Mouse (Mus musculus): ENCODE data around the gene Cpb2. TPM values are rescaled to one million over a fixed set of nuclear protein-coding genes. Genes with fewer than 3 reads are reported as not detected.
A peak's percentile ranks its signal among the peaks of the same experiment; 100 is the strongest.

The Cpb2 gene
- not detected for total RNA-seq (2018; cell fraction: chromatin; rRNA removed)
- total RNA-seq (2018; cell fraction: cytosol; rRNA removed): not detected
- total RNA-seq (2018; cell fraction: nucleus; rRNA removed): not detected
- polyA plus RNA-seq (2018): not detected in 3 replicates

- Histone ChIP-seq H3K27ac (no peak within 1 kb of the TSS), H3K4me3 (ENCODE audit: inconsistent target) (no peak within 1 kb of the TSS), H3K36me3 (ENCODE audit: inconsistent target) (no peaks in the 10 kb centered on the region), H3K79me2 (ENCODE audit: inconsistent target) (no peaks in the 10 kb centered on the region)
- 98% methylated on average over 5 of the region's 5 CpGs for WGBS (ENCODE audit: missing documents)
Measured at GRCm38 (mm10) chr14:75242087-75242486, at the start of gene Cpb2. TSS of gene Cpb2 (plus strand) at chr14:75242287.

GRCm38 (mm10) chr14:75192427-75192826 is 49.7 kb upstream of the Cpb2 start:
- H3K4me3 ChIP-seq (ENCODE audit: inconsistent target): no peak overlapping the region
- no peak overlapping the region for H3K27ac ChIP-seq
- H3K36me3 ChIP-seq (ENCODE audit: inconsistent target): peaks cover 43% of the 10 kb centered on the region
- peaks cover 100% of the 10 kb centered on the region for H3K79me2 ChIP-seq (ENCODE audit: inconsistent target)
- WGBS (ENCODE audit: missing documents): 87% methylated on average over 10 of the region's 10 CpGs

- Histone ChIP-seq H3K79me2 (ENCODE audit: inconsistent target) (peaks cover 100% of the 10 kb centered on the region), H3K4me3 (ENCODE audit: inconsistent target) (no peak overlapping the region), H3K36me3 (ENCODE audit: inconsistent target) (peaks cover 43% of the 10 kb centered on the region), H3K27ac (no peak overlapping the region)
- WGBS (ENCODE audit: missing documents): 56% methylated on average over 10 of the region's 10 CpGs
Measured at GRCm38 (mm10) chr14:75192858-75193257, 49.2 kb upstream of the Cpb2 start.

- 35% methylated on average over 5 of the region's 5 CpGs for WGBS (ENCODE audit: missing documents)
- peak overlapping the region; percentile 15; the same call in 1 of the 2 replicates for H3K27ac ChIP-seq
- H3K36me3 ChIP-seq (ENCODE audit: inconsistent target): peaks cover 48% of the 10 kb centered on the region
- H3K79me2 ChIP-seq (ENCODE audit: inconsistent target): peaks cover 100% of the 10 kb centered on the region
- H3K4me3 ChIP-seq (ENCODE audit: inconsistent target): no peak overlapping the region
Measured at GRCm38 (mm10) chr14:75195530-75195929, 46.6 kb upstream of the Cpb2 start.

GRCm38 (mm10) chr14:75197027-75197426 is 45.1 kb upstream of the Cpb2 start:
- peaks cover 100% of the 10 kb centered on the region for H3K79me2 ChIP-seq (ENCODE audit: inconsistent target)
- H3K27ac ChIP-seq: no peak overlapping the region
- H3K4me3 ChIP-seq (ENCODE audit: inconsistent target): no peak overlapping the region
- 47% methylated on average over 5 of the region's 5 CpGs for WGBS (ENCODE audit: missing documents)
- H3K36me3 ChIP-seq (ENCODE audit: inconsistent target): peaks cover 54% of the 10 kb centered on the region

- Histone ChIP-seq H3K4me3 (ENCODE audit: inconsistent target) (no peak overlapping the region), H3K27ac (no peak overlapping the region), H3K36me3 (ENCODE audit: inconsistent target) (peaks cover 58% of the 10 kb centered on the region), H3K79me2 (ENCODE audit: inconsistent target) (peaks cover 100% of the 10 kb centered on the region)
- WGBS (ENCODE audit: missing documents): 79% methylated on average over 7 of the region's 7 CpGs
Measured at GRCm38 (mm10) chr14:75197660-75198059, 44.4 kb upstream of the Cpb2 start.

- WGBS (ENCODE audit: missing documents): 81% methylated on average over 5 of the region's 6 CpGs
- Histone ChIP-seq H3K79me2 (ENCODE audit: inconsistent target) (peaks cover 93% of the 10 kb centered on the region), H3K27ac (no peak overlapping the region), H3K36me3 (ENCODE audit: inconsistent target) (peaks cover 98% of the 10 kb centered on the region), H3K4me3 (ENCODE audit: inconsistent target) (no peak overlapping the region)
Measured at GRCm38 (mm10) chr14:75205363-75206051, 36.6 kb upstream of the Cpb2 start.

- Histone ChIP-seq H3K27ac (no peak overlapping the region), H3K4me3 (ENCODE audit: inconsistent target) (no peak overlapping the region), H3K36me3 (ENCODE audit: inconsistent target) (peaks cover 98% of the 10 kb centered on the region), H3K79me2 (ENCODE audit: inconsistent target) (peaks cover 93% of the 10 kb centered on the region)
- WGBS (ENCODE audit: missing documents): 100% methylated on average over 4 of the region's 4 CpGs
Measured at GRCm38 (mm10) chr14:75206307-75206706, 35.8 kb upstream of the Cpb2 start.

- 96% methylated on average over 6 of the region's 6 CpGs for WGBS (ENCODE audit: missing documents)
- Histone ChIP-seq H3K36me3 (ENCODE audit: inconsistent target) (peaks cover 98% of the 10 kb centered on the region), H3K79me2 (ENCODE audit: inconsistent target) (peaks cover 87% of the 10 kb centered on the region), H3K4me3 (ENCODE audit: inconsistent target) (no peak overlapping the region), H3K27ac (no peak overlapping the region)
Measured at GRCm38 (mm10) chr14:75208572-75209151, 33.4 kb upstream of the Cpb2 start.

GRCm38 (mm10) chr14:75213752-75214151 is 28.3 kb upstream of the Cpb2 start:
- H3K27ac ChIP-seq: no peak overlapping the region
- H3K79me2 ChIP-seq (ENCODE audit: inconsistent target): peaks cover 88% of the 10 kb centered on the region; the same call in 1 of the 2 replicates
- H3K36me3 ChIP-seq (ENCODE audit: inconsistent target): peaks cover 100% of the 10 kb centered on the region
- WGBS (ENCODE audit: missing documents): 92% methylated on average over 11 of the region's 11 CpGs
- no peak overlapping the region for H3K4me3 ChIP-seq (ENCODE audit: inconsistent target)

GRCm38 (mm10) chr14:75218843-75219242 is 23.2 kb upstream of the Cpb2 start:
- Histone ChIP-seq H3K27ac (no peak overlapping the region), H3K79me2 (ENCODE audit: inconsistent target) (peaks cover 80% of the 10 kb centered on the region; the same call in 1 of the 2 replicates), H3K36me3 (ENCODE audit: inconsistent target) (peaks cover 99% of the 10 kb centered on the region), H3K4me3 (ENCODE audit: inconsistent target) (no peak overlapping the region)
- 100% methylated on average over 2 of the region's 2 CpGs for WGBS (ENCODE audit: missing documents)

- Histone ChIP-seq H3K27ac (no peak overlapping the region), H3K4me3 (ENCODE audit: inconsistent target) (no peak overlapping the region), H3K79me2 (ENCODE audit: inconsistent target) (peaks cover 76% of the 10 kb centered on the region; the same call in 1 of the 2 replicates), H3K36me3 (ENCODE audit: inconsistent target) (peaks cover 99% of the 10 kb centered on the region)
- 97% methylated on average over 5 of the region's 5 CpGs for WGBS (ENCODE audit: missing documents)
Measured at GRCm38 (mm10) chr14:75219250-75219913, 22.7 kb upstream of the Cpb2 start.

- H3K27ac ChIP-seq: no peak overlapping the region
- H3K36me3 ChIP-seq (ENCODE audit: inconsistent target): peaks cover 99% of the 10 kb centered on the region
- H3K4me3 ChIP-seq (ENCODE audit: inconsistent target): no peak overlapping the region
- 84% methylated on average over 6 of the region's 6 CpGs for WGBS (ENCODE audit: missing documents)
- H3K79me2 ChIP-seq (ENCODE audit: inconsistent target): peaks cover 48% of the 10 kb centered on the region; the same call in 1 of the 2 replicates
Measured at GRCm38 (mm10) chr14:75222386-75222785, 19.7 kb upstream of the Cpb2 start.

GRCm38 (mm10) chr14:75227453-75228084 is 14.5 kb upstream of the Cpb2 start:
- peaks cover 73% of the 10 kb centered on the region for H3K36me3 ChIP-seq (ENCODE audit: inconsistent target)
- no peak overlapping the region for H3K4me3 ChIP-seq (ENCODE audit: inconsistent target)
- WGBS (ENCODE audit: missing documents): 15% methylated on average over 6 of the region's 6 CpGs
- no peak overlapping the region for H3K27ac ChIP-seq
- H3K79me2 ChIP-seq (ENCODE audit: inconsistent target): no peaks in the 10 kb centered on the region; the same call in 1 of the 2 replicates
